Mouse (Mus musculus) liver, embryonic 15.5 days (tissue): ENCODE results near the gene Pou3f4. TPM values are rescaled to one million over a fixed set of nuclear protein-coding genes. Genes with fewer than 3 reads are reported as not detected.

ENCODE experiments used
- ATAC-seq: fragments of 200-750 bp; cut with Nextera tagmentation; 2 replicates; pipeline ENCODE4 v1.8.0; 2017; ENCODE audit warnings: moderate number of reproducible peaks, mild to moderate bottlenecking, moderate library complexity; ENCODE audit not compliant: insufficient read depth
- H3K27ac ChIP-seq: fragments of 300-500 bp; sonication (generic); replicated peaks from 2 replicates; pipeline ENCODE4 v1.5.1; 2015; ENCODE audit warnings: mild to moderate bottlenecking, inconsistent platforms
- H3K27me3 ChIP-seq: fragments of 300-500 bp; sonication (generic); 2 replicates; pipeline ENCODE4 v1.6.1; 2015; ENCODE audit warnings: mild to moderate bottlenecking, inconsistent platforms
- H3K36me3 ChIP-seq: fragments of 300-500 bp; sonication (generic); replicated peaks from 2 replicates; pipeline ENCODE4 v1.6.1; 2015; ENCODE audit warnings: moderate library complexity, mild to moderate bottlenecking, inconsistent platforms
- H3K4me1 ChIP-seq: fragments of 300-500 bp; sonication (generic); replicated peaks from 2 replicates; pipeline ENCODE4 v1.6.1; 2015; ENCODE audit warnings: inconsistent platforms
- H3K4me2 ChIP-seq: fragments of 300-500 bp; sonication (generic); 2 replicates; pipeline ENCODE4 v1.6.1; 2015; ENCODE audit warnings: moderate library complexity, mild to moderate bottlenecking, inconsistent platforms
- H3K4me3 ChIP-seq: fragments of 300-500 bp; sonication (generic); replicated peaks from 2 replicates; pipeline ENCODE4 v1.5.1; 2015; ENCODE audit warnings: mild to moderate bottlenecking, inconsistent platforms
- H3K9ac ChIP-seq: fragments of 300-500 bp; sonication (generic); 2 replicates; pipeline ENCODE4 v1.6.1; 2015; ENCODE audit warnings: moderate library complexity, mild to moderate bottlenecking, inconsistent platforms
- H3K9me3 ChIP-seq: fragments of 300-500 bp; sonication (generic); replicated peaks from 2 replicates; pipeline ENCODE4 v1.6.1; 2016; ENCODE audit warnings: inconsistent platforms
- WGBS: fragments of 180-500 bp; shearing (Covaris S2); methylation state at CpG from one replicate; pipeline ENCODE4 v1.1.7; 2015; ENCODE audit warnings: mixed read lengths; ENCODE audit not compliant: insufficient replicate concordance; 5-methylcytosine and 5-hydroxymethylcytosine counted together
- polyA plus RNA-seq: library from polyadenylated mRNA; unstranded; fragments of >200 nt; fragmentation: Nextera tagmentation; extraction: Ambion mirVana; gene quantifications from 2 replicates; pipeline ENCODE4 v1.2.1, GENCODE M21; 2015

The Pou3f4 gene
- polyA plus RNA-seq, 1 experiment from 2014 or later = not detected

DNA sequence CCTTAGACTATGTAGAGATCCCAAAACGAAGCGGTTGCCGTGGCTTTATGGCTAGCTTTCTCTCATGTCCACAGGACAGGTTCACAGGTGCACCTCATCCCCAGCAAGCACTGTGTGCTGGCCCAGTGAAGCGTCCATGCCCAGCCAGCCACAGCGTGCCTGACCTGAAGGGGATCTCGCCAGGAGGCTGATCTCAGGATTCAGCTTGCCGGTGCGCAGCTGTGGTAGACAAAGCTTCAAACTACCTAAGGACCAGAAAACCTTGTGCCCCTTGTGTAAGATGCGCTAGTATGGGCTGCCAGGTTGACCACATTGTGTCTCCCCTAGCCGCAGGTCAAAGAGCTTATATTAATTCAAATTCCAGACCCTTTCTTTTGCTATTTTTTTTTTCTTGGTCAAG is 3.1 kb downstream of the Pou3f4 start:
- WGBS = 19% methylated on average over 10 of the region's 10 CpGs

DNA sequence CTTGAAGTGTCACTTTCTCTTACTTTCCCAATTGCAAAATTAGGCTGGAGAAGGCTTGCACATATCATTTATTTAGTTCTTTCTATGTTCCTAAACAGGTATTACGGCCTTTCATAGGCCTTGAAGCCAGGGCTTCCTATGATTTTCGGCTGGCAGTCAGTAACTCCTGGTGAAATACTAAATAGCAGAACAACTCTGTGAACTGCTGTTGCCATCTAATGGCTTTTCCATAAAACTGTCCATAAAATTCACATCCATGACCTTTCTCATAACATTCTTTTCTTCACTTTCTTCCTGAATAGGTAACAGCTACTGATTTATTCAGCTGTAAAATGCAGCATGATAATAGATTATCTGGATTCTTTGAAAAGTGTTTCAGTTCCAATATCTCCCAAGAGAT is 23.4 kb downstream of the Pou3f4 start:
- no peak for ATAC-seq
- Histone ChIP-seq H3K27me3 (no peaks in the 10 kb centered on the region), H3K4me3 (no peak overlapping the region), H3K36me3 (no peaks in the 10 kb centered on the region), H3K9me3 (no peaks in the 10 kb centered on the region), H3K27ac (no peak overlapping the region), H3K4me2 (no peak overlapping the region), H3K4me1 (no peaks in the 10 kb centered on the region), H3K9ac (no peak overlapping the region)
- WGBS = 56% methylated on average over 2 of the region's 2 CpGs

More for the DNA sequence above, 3.1 kb downstream of the Pou3f4 start:
- no peak overlapping the region for H3K4me2 ChIP-seq
- no peak overlapping the region for H3K9ac ChIP-seq
- H3K36me3 ChIP-seq = no peaks in the 10 kb centered on the region
- no peaks in the 10 kb centered on the region for H3K9me3 ChIP-seq
- peaks cover 38% of the 10 kb centered on the region for H3K27me3 ChIP-seq
- ATAC-seq = no peak
- no peak overlapping the region for H3K27ac ChIP-seq
- H3K4me1 ChIP-seq = no peaks in the 10 kb centered on the region
- H3K4me3 ChIP-seq = no peak overlapping the region

DNA sequence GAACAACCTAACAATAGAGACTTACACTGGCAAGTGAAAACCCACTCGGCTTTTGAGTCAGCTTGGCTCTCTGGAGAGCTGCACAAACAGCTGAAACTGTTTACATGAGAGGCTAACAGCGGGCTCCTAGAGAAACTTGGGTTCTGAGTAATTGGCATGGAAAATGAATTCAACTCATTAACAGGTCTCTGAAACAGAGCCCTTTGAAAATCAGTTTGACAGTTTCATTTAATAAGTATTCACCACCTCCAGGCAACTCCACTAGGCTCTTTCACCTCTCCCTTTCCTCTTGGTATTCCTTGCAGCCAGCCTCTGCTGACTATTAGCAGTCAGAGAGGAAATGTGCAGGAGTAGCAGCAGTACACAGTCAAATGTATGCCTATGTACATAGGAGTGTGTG is 37.2 kb downstream of the Pou3f4 start:
- H3K9ac ChIP-seq = no peak overlapping the region

More for the DNA sequence above, 37.2 kb downstream of the Pou3f4 start:
- H3K4me2 ChIP-seq = no peak overlapping the region
- H3K27ac ChIP-seq = no peak overlapping the region
- H3K4me1 ChIP-seq = no peaks in the 10 kb centered on the region
- WGBS = 52% methylated on average over 2 of the region's 2 CpGs
- no peak overlapping the region for H3K4me3 ChIP-seq
- no peaks in the 10 kb centered on the region for H3K9me3 ChIP-seq
- no peaks in the 10 kb centered on the region for H3K36me3 ChIP-seq
- H3K27me3 ChIP-seq = no peaks in the 10 kb centered on the region
- no peak for ATAC-seq
